Mouse (Mus musculus) lung, embryonic 16.5 days (tissue): Measurements from ENCODE around the gene Slc7a5. TPM values are rescaled to one million over a fixed set of nuclear protein-coding genes. Genes with fewer than 3 reads are reported as not detected.

Experiments used
- ATAC-seq: fragments of 200-750 bp; cut with Nextera tagmentation; 2 replicates; pipeline ENCODE4 v1.8.0; 2017; ENCODE audit warnings: low read depth, mild to moderate bottlenecking, moderate library complexity
- H3K27ac ChIP-seq: fragments of 300-500 bp; sonication (generic); 2 replicates; pipeline ENCODE4 v1.5.1; 2014; ENCODE audit warnings: mild to moderate bottlenecking, control low read depth, low read length
- H3K27me3 ChIP-seq: fragments of 300-500 bp; sonication (generic); 2 replicates; pipeline ENCODE4 v1.6.1; 2014; ENCODE audit warnings: low read depth, low read length, mixed read lengths; ENCODE audit not compliant: control insufficient read depth, insufficient read depth
- H3K36me3 ChIP-seq: fragments of 300-500 bp; sonication (generic); 2 replicates; pipeline ENCODE4 v1.6.1; 2014; ENCODE audit warnings: low read length; ENCODE audit not compliant: control insufficient read depth, insufficient read depth
- H3K4me1 ChIP-seq: fragments of 300-500 bp; sonication (generic); replicated peaks from 2 replicates; pipeline ENCODE4 v1.6.1; 2014; ENCODE audit warnings: low read length, mixed read lengths; ENCODE audit not compliant: control insufficient read depth, insufficient read depth
- H3K4me2 ChIP-seq: fragments of 300-500 bp; sonication (generic); 2 replicates; pipeline ENCODE4 v1.6.1; 2014; ENCODE audit warnings: low read depth, low read length, control low read depth
- H3K4me3 ChIP-seq: fragments of 300-500 bp; sonication (generic); 2 replicates; pipeline ENCODE4 v1.5.1; 2014; ENCODE audit warnings: mild to moderate bottlenecking, low read length, control low read depth
- H3K9ac ChIP-seq: fragments of 300-500 bp; sonication (generic); 2 replicates; pipeline ENCODE4 v1.6.1; 2014; ENCODE audit warnings: low read length, control low read depth
- H3K9me3 ChIP-seq: fragments of 300-500 bp; sonication (generic); 2 replicates; pipeline ENCODE4 v1.6.1; 2016; ENCODE audit warnings: low read length; ENCODE audit not compliant: control insufficient read depth
- WGBS: fragments of 180-500 bp; shearing (Covaris S2); extraction: QIAGEN DNeasy Blood & Tissue Kit; methylation state at CpG from one replicate; pipeline ENCODE4 v1.1.7; 2014; 5-methylcytosine and 5-hydroxymethylcytosine counted together
- polyA plus RNA-seq: library from polyadenylated mRNA; unstranded; fragments of >200 nt; fragmentation: Nextera tagmentation; extraction: Ambion mirVana; gene quantifications from 2 replicates; pipeline ENCODE4 v1.2.1, GENCODE M21; 2015

Slc7a5 gene
- polyA plus RNA-seq, 1 experiment from 2014 or later, result 10.7 TPM

- no peak for ATAC-seq
- H3K4me3 ChIP-seq, result peak overlapping the region; percentile 77
- H3K27ac ChIP-seq, result no peak overlapping the region
- 0 out of 2 replicates have a peak, but pooled peaks cover 3% of the 10 kb centered on the region for H3K27me3 ChIP-seq
- H3K9ac ChIP-seq, result peak overlapping the region; percentile 5; the same call in 1 of the 2 replicates
- H3K4me1 ChIP-seq, result peaks cover 31% of the 10 kb centered on the region
- 37% methylated on average over 1 of the region's 1 CpGs for WGBS
- peak overlapping the region; percentile 94; the same call in 1 of the 2 replicates for H3K4me2 ChIP-seq
- no peaks in the 10 kb centered on the region for H3K9me3 ChIP-seq
- H3K36me3 ChIP-seq, result no peaks in the 10 kb centered on the region
Observed at GRCm38 (mm10) chr8:121905420-121905819, 2.1 kb downstream of the Slc7a5 start.

DNA sequence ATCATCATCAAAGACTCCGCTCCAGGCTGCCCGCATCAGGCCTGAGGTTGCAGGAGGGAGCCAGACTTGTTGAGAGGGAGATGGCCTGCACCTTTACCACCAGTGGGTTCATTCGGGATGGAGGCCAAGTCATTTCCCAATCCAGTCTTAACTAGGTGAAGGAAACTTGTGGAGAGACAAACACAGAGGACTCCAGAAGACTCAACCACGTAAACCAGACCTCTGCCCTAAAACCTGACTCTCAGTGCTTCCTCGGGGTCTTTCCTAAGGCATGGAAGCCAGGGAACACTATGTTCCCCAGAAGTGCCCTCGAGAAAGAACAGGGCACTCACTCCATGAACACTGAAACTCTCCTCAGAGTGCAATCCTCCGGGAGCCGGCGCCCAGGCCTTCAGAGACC lies 2.5 kb downstream of the Slc7a5 start:
- H3K27me3 ChIP-seq, result 0 out of 2 replicates have a peak, but pooled peaks cover 3% of the 10 kb centered on the region
- no peaks in the 10 kb centered on the region for H3K36me3 ChIP-seq
- ATAC-seq, result no peak
- 80% methylated on average over 9 of the region's 9 CpGs for WGBS
- no peaks in the 10 kb centered on the region for H3K9me3 ChIP-seq
- H3K9ac ChIP-seq, result peak overlapping the region; percentile 22; the same call in 1 of the 2 replicates
- no peak overlapping the region for H3K4me3 ChIP-seq
- H3K4me2 ChIP-seq, result no peak overlapping the region
- H3K27ac ChIP-seq, result no peak overlapping the region
- peaks cover 31% of the 10 kb centered on the region for H3K4me1 ChIP-seq

GRCm38 (mm10) chr8:121903977-121904376 lies 3.5 kb downstream of the Slc7a5 start:
- no peak overlapping the region for H3K27ac ChIP-seq
- no peak overlapping the region for H3K9ac ChIP-seq
- no peaks in the 10 kb centered on the region for H3K9me3 ChIP-seq
- no peak for ATAC-seq
- no peaks in the 10 kb centered on the region for H3K36me3 ChIP-seq
- H3K27me3 ChIP-seq, result no peaks in the 10 kb centered on the region
- WGBS, result 54% methylated on average over 6 of the region's 6 CpGs
- no peak overlapping the region for H3K4me2 ChIP-seq
- peaks cover 27% of the 10 kb centered on the region for H3K4me1 ChIP-seq
- no peak overlapping the region for H3K4me3 ChIP-seq

DNA sequence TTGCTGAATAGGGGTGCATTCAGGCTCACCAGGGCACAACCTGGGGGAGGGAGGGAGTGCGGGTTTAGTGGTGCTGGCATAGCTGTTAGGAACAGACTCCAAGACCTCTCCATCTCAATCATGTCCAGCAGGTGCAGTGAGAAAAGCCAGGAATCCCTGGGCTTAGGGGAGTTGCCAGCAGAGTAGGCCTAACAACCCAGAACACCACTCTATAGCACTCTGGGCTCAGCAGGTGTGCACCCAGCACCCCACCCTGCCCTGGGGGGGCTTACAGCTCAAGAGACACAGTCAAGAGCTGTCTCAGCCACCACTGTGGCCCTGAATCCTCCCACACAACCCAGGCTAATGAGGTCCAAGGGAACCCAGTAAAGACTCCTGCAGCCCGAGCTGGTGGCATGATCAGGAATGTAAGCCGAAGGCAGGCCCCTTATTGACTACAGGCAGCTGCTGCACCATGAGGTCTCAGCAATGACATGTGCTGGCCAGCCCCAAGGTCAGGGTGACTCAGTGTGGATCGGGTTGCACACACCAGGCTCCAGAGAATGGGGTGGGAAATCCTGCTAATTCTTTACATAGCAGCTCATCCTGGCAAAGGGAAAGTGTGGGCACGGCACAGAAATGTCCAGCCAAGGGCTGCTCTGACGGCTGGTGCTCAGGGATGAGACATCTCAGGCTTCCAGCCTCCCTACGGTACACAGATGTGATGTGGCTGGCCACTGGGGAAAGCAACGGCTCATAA lies 5.8 kb downstream of the Slc7a5 start:
- no peaks in the 10 kb centered on the region for H3K27me3 ChIP-seq
- H3K4me1 ChIP-seq, result peaks cover 36% of the 10 kb centered on the region
- no peak overlapping the region for H3K4me2 ChIP-seq
- WGBS, result 49% methylated on average over 8 of the region's 8 CpGs
- H3K36me3 ChIP-seq, result no peaks in the 10 kb centered on the region
- no peak overlapping the region for H3K9ac ChIP-seq
- no peak overlapping the region for H3K27ac ChIP-seq
- no peak overlapping the region for H3K4me3 ChIP-seq
- H3K9me3 ChIP-seq, result no peaks in the 10 kb centered on the region
- no peak for ATAC-seq

GRCm38 (mm10) chr8:121899180-121900044 lies 8.1 kb downstream of the Slc7a5 start:
- H3K9ac ChIP-seq, result peak overlapping the region; percentile 38; the same call in 1 of the 2 replicates
- H3K36me3 ChIP-seq, result no peaks in the 10 kb centered on the region
- no peaks in the 10 kb centered on the region for H3K9me3 ChIP-seq
- no peak overlapping the region for H3K4me2 ChIP-seq
- 72% methylated on average over 18 of the region's 18 CpGs for WGBS
- no peaks in the 10 kb centered on the region for H3K27me3 ChIP-seq
- H3K4me1 ChIP-seq, result peaks cover 21% of the 10 kb centered on the region
- no peak overlapping the region for H3K4me3 ChIP-seq
- peak overlapping the region; percentile 5; the same call in 1 of the 2 replicates for H3K27ac ChIP-seq
- no peak for ATAC-seq

GRCm38 (mm10) chr8:121898401-121898931 lies 9.0 kb downstream of the Slc7a5 start:
- Histone ChIP-seq H3K4me3 (0 out of 2 replicates have a peak overlapping the region, but pooled peaks have one; percentile 4), H3K36me3 (no peaks in the 10 kb centered on the region), H3K9ac (peak overlapping the region; percentile 38), H3K4me1 (peaks cover 21% of the 10 kb centered on the region), H3K4me2 (peak overlapping the region; percentile 36), H3K27me3 (no peaks in the 10 kb centered on the region), H3K27ac (peak overlapping the region; percentile 87), H3K9me3 (no peaks in the 10 kb centered on the region)
- WGBS, result 20% methylated on average over 4 of the region's 4 CpGs
- ATAC-seq, result peak; percentile 95

DNA sequence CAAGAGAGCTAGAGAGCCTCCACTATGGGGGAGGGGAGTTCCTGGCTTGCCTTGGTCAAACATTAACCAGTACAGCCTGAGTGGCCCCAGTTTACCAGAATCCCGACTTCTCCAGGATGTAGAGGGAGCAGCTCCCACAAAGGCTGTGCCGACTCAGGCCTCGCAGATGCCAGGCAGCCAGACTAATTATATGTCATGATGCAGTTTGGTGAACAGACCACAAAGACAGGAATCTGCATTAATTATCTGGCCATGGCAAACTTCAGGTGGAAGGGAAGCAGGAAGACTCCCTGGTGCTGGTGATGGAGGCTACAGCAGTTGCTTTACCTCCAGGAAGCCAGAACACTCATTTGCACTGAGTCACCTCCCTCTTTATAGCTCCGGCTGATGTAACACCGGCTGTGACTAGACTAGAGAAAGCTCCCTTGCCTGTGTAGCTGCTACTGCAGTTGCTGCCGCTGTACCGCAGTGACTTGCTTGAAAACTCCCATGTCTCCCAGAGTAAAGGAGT lies 9.6 kb downstream of the Slc7a5 start:
- H3K4me1 ChIP-seq, result peaks cover 21% of the 10 kb centered on the region
- peak overlapping the region; percentile 87 for H3K27ac ChIP-seq
- no peaks in the 10 kb centered on the region for H3K36me3 ChIP-seq
- H3K4me3 ChIP-seq, result 0 out of 2 replicates have a peak overlapping the region, but pooled peaks have one; percentile 4
- WGBS, result 9% methylated on average over 7 of the region's 7 CpGs
- H3K9ac ChIP-seq, result peak overlapping the region; percentile 38
- peak; percentile 35; the same call in 1 of the 2 replicates for ATAC-seq
- H3K27me3 ChIP-seq, result no peaks in the 10 kb centered on the region
- no peaks in the 10 kb centered on the region for H3K9me3 ChIP-seq
- H3K4me2 ChIP-seq, result peak overlapping the region; percentile 36

GRCm38 (mm10) chr8:121897205-121897604 lies 10.3 kb downstream of the Slc7a5 start:
- Histone ChIP-seq H3K27me3 (no peaks in the 10 kb centered on the region), H3K9me3 (no peaks in the 10 kb centered on the region), H3K36me3 (no peaks in the 10 kb centered on the region), H3K4me1 (peaks cover 21% of the 10 kb centered on the region), H3K27ac (peak overlapping the region; percentile 87; the same call in 1 of the 2 replicates), H3K4me2 (peak overlapping the region; percentile 36; the same call in 1 of the 2 replicates), H3K4me3 (no peak overlapping the region), H3K9ac (peak overlapping the region; percentile 38; the same call in 1 of the 2 replicates)
- no peak for ATAC-seq
- WGBS, result 65% methylated on average over 9 of the region's 9 CpGs
